Mouse (Mus musculus) v-Abl transformed pro-B cells (cell line): ENCODE measurements around the gene Ctnnd1.

Experiments used
- in situ Hi-C, 2 experiments: fragments of 400-800 bp; cut with MboI; formaldehyde crosslinking; loops; one replicate each; pipeline ENCODE4 v1.15.1; 2025; ENCODE audit not compliant: unreplicated experiment in 2 of 2

The Ctnnd1 gene

DNA sequence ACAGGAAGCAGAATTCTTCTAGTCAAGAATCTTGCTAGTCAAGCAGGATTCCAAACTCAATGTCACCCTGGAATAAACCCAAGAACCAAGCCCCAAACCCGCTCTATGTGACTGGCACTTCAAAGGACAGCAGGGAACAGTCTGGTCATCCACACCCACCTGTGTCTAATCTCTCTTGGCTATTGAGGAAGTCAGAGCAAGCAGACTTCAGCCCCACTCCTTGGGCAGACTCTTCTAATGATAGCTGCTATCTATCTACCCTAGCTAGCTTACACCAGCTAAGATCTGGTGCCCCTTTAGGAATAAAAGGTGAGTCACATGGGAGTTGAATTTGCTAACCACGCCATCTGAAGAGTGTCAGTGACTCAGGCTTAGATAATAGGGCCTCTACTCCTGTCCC lies 31.7 kb downstream of the Ctnnd1 start:
- in situ Hi-C loops = loop anchor here (5.0 to 25.0 kb wide), 5 partner anchors 43 to 643 kb away; no protein-coding TSS in a partner anchor

DNA sequence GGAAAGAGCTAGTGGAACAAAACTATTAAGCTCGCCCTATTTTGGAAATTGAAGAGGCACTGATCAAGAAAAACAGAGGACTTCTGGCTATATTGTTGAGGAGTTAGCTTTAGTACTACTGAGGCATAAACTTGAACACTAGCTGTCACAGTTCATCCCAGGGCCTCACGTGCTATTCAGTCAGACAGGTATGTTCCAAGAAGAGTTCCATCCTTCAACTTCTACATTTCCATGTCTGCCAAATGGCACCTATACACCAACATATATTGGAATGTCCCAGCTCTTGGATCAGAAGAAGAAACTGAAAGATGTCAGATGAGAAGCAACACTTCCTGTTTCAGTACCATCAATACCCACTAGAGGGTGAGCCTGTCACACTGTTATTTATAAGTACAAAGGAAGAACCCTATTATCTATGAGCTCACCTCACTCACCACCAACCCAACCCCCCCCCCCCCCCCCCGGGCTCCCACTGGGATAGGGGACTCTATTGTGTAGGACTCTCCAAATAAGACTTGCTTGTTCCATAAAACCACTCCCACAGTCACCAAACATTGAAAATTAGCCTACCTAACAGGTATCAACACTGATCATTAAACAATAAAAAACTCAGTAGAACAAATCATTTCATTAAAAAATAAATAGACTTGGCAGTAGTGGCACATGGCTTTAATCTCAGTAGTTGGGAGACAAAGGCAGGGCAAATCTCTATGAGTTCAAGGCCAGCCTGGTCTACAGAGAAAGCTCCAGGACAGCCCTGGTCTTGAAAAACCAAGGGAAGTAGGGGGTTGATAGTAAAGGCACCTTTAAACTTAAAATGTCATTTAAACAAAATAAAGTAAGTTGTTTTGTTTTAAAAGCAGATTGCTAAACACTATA lies 32.7 kb downstream of the Ctnnd1 start:
- in situ Hi-C loops = loop anchor here (5.0 to 25.0 kb wide), 5 partner anchors 44 to 644 kb away; no protein-coding TSS in a partner anchor

- in situ Hi-C loops = loop anchor here (10.0 to 25.0 kb wide), 4 partner anchors 52 to 650 kb away; no protein-coding TSS in a partner anchor
Observed at GRCm38 (mm10) chr2:84612764-84613163, 37.8 kb downstream of the Ctnnd1 start.

DNA sequence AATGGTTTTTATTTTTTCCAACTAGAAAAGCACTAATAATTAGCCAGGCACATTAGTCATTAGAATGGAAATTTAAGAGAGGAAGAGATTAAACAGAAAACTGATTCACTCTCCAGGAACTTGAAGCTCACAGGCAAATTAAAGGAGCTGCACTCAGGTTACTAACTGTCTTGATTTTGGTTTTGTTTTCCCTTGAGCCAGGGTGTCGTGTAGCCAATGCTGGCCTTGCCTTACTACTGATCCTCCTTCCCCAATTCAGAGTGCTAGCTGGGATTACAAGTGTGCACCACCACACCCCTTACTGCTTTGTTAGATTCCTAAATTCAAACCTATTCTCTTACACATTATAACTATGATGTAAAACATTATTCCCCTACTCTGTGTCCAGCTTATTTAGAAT lies 42.7 kb downstream of the Ctnnd1 start:
- in situ Hi-C loops = loop anchor here in 1 of 2 experiments (25.0 kb wide), 1 partner anchor 654 kb away; no protein-coding TSS in a partner anchor

DNA sequence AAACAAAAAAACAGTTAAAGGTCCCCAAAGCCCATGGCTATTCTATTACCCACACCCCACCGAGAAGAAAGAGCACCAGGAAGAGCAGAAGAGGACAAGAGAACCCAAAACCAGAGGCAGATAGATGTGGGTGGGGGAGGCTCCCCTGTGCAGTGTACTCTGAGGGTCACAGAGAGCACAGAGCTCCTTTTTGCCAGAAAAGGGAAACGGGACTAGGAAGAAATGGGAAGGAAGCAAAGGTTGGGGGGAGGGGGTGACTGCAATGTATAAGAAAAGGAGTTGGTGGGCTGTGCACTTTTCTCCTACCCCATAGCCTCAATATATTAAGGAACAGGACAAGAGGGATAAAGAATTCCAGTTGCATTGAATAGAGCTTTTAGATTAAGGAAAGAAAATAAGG lies 49.6 kb downstream of the Ctnnd1 start:
- in situ Hi-C loops = loop anchor here in 1 of 2 experiments (25.0 kb wide), 1 partner anchor 661 kb away; no protein-coding TSS in a partner anchor

- in situ Hi-C loops = no loop called here
Observed at GRCm38 (mm10) chr2:84599270-84599888, 51.2 kb downstream of the Ctnnd1 start.

DNA sequence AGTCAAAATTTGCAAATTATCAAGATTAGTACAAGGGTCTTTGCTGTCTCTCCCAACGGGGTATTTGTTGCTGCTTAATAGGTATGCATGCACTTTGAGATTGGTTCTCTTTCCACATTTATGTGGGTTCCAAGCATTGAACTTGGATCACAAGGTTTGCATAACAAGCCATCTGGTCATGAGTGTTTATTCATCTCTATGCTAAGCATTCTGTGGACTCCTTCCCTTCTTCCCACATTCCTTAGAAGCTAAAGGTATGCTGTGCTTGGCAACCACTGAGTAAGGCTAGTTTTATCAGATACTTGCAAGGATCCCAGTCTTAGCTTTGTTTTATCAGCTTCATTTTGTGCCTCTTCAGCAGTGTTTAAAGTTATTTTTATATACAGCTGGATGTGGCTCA lies 53.4 kb downstream of the Ctnnd1 start:
- in situ Hi-C loops = no loop called here

- in situ Hi-C loops = no loop called here
Observed at GRCm38 (mm10) chr2:84592801-84593200, 57.8 kb downstream of the Ctnnd1 start.

DNA sequence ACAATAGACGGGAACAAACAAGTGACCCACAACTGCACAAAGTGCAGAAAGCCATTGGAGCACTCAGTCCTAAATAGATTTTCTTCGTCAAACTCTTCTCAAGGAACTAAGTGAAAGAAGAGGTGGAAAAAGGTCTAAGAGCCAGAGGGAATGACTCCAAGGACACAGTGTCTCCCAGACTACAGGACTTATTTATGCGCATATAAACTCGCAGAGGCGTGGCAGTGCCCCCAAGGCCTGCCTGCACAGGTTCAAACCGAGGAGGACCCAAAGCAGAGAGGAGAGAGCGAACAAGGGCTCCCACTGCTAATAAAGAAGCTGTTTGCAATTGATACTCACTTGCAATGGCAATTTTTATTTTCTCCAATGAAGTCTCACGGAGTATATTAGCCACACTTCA lies 64.9 kb downstream of the Ctnnd1 start:
- in situ Hi-C loops = no loop called here

DNA sequence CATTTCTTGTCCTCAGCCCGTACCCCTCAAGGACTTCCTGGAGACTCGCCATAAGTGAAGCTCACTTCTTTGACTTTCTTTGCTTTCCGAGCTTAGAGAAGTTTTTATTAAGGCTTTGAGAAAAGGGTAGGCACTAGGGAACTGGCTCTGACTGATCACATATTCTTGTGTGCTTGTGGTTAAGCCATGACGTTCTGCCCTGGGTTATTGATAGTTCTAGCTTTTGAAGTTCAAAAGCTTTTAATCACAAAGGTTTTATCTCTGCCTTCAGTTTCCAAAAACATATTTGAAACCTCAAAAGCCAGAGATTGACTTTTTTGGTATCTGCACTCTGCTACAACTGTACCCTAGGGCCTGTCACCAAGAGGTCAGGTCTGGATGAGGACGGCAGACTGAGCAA lies 68.3 kb downstream of the Ctnnd1 start:
- in situ Hi-C loops = no loop called here

GRCm38 (mm10) chr2:84581208-84581607 lies 69.4 kb downstream of the Ctnnd1 start:
- in situ Hi-C loops = no loop called here

DNA sequence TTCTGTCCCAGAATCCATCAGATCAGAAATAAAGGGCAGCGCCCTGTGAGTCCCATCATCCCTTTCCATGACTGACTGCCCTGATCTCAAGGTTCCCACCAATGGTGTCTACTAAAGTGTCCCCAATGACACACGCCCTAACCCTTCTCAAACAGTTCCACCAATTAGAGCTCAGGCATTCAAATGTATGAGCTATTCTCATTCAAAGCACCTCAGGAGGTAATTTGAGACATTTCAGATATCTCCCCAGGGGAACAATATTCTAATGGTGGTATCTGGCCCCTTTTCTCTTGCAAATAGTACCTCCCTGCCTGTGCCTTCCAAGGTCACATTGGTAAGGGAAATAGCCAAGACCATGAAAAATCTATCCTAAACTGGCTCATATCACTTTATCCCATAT lies 71.3 kb downstream of the Ctnnd1 start:
- in situ Hi-C loops = no loop called here

GRCm38 (mm10) chr2:84574130-84574529 lies 76.4 kb downstream of the Ctnnd1 start:
- in situ Hi-C loops = no loop called here

DNA sequence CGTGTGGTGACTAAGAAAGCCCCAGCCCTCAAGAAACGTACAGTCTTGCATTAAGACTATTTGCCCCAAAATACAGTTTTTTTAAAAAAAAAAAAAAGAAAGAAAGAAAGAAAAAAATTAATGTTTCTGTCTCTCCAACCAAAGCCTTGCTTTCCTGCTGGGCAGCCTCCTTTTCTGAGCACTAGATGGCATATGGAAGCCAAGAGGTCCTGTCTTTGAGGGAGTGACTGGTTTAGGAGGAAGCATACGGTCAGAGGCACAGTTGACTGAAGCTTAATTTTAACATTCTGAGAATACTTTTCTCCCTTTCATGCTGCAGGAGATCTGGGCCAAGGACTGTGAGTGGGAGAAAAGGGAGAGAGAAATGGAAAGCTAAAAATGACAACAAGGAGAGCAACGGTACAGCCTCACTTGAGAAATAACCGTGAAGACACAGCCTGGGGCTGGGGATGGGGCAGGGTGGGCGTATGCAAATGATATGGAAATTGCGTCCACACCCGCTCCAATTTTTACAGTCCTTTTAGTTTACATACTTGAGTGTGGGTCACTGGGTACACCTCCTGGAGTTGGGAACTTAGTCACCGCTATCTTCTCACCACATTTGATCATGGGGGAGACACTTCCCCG lies 93.6 kb downstream of the Ctnnd1 start:
- in situ Hi-C loops = no loop called here

DNA sequence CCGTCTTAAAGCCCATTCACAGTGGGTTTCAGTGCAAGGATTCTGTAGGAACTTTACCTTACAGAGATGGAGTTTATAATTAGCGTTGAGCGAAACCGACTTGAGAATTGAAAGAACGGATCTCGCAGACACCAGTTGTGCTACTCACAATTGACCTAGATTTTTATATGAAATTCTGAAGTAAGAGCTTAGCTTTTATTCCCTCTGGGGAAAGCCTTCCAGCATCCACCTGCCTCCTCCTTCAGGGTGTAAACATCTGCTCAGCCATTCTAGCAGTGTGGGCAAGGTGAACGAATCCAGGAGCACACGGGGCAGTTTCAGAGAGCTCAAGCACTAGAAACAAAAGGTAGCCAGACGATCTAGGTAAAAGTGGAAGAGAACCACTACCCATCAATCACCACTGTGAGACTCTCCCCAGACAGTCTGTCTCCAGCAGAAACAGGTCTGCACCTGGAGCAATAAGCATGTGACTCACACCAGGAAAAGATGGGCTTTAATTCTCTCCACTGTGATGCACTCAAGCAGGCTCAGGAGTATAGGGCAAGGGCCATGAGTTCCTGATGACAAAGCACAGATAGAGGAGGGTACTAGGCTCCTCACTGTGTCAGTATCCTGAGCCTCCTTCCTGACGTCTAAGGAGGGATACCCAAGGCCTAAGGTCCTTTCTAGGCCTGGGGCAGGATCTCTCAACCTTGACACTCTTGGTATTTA lies 99.0 kb downstream of the Ctnnd1 start:
- in situ Hi-C loops = no loop called here
